Mouse (Mus musculus) heart, adult 2 months (tissue): Measurements from ENCODE around the gene Agt. TPM values are rescaled to one million over a fixed set of nuclear protein-coding genes. Genes with fewer than 3 reads are reported as not detected.

Experiments used
- DNase-seq, 2 experiments: peaks; one replicate each; pipeline ENCODE4 v3.0.0; 2021
- H3K27ac ChIP-seq: fragments of 200-600 bp; 2 replicates; pipeline ENCODE4 v1.8.1; 2022
- H3K27me3 ChIP-seq: fragments of 200-500 bp; 2 replicates; pipeline ENCODE4 v1.6.1; 2012; ENCODE audit warnings: mild to moderate bottlenecking, low read length, inconsistent platforms, mixed read lengths; ENCODE audit not compliant: control insufficient read depth, insufficient read depth
- H3K36me3 ChIP-seq: fragments of 200-500 bp; 2 replicates; pipeline ENCODE4 v1.6.1; 2012; ENCODE audit warnings: low read length, inconsistent platforms; ENCODE audit not compliant: control insufficient read depth, insufficient read depth
- H3K4me1 ChIP-seq: fragments of 200-500 bp; 2 replicates; pipeline ENCODE4 v1.6.1; 2011; ENCODE audit warnings: low read length; ENCODE audit not compliant: control insufficient read depth, insufficient read depth
- H3K4me3 ChIP-seq: fragments of 200-600 bp; 2 replicates; pipeline ENCODE4 v1.8.1; 2022
- H3K79me2 ChIP-seq: fragments of 200-500 bp; replicated peaks from 2 replicates; pipeline ENCODE4 v1.6.1; 2012; ENCODE audit warnings: mild to moderate bottlenecking, inconsistent platforms, low read length, moderate library complexity, mixed read lengths; ENCODE audit not compliant: control insufficient read depth, insufficient read depth
- H3K9ac ChIP-seq: fragments of 200-500 bp; 2 replicates; pipeline ENCODE4 v1.6.1; 2012; ENCODE audit warnings: low read depth, mild to moderate bottlenecking, control low read depth, inconsistent platforms, low read length, mixed read lengths
- CTCF ChIP-seq: fragments of 200-600 bp; IDR thresholded peaks from 2 replicates; pipeline ENCODE4 v1.8.1; 2022; ENCODE audit warnings: antibody characterized with exemption, mild to moderate bottlenecking, moderate library complexity
- EP300 ChIP-seq: fragments of 200-500 bp; IDR thresholded peaks from 2 replicates; pipeline ENCODE4 v1.6.1; 2011; ENCODE audit warnings: low read depth, low read length, control low read depth; ENCODE audit not compliant: insufficient read depth
- POLR2A ChIP-seq: fragments of 200-500 bp; IDR thresholded peaks from 2 replicates; pipeline ENCODE4 v1.6.1; 2011; ENCODE audit warnings: mild to moderate bottlenecking, low read depth, low read length, control low read depth; ENCODE audit not compliant: insufficient read depth
- WGBS: fragments of 180-500 bp; shearing (Covaris S2); methylation state at CpG from one replicate; pipeline ENCODE4 v1.1.7; 2018; 5-methylcytosine and 5-hydroxymethylcytosine counted together
- intact Hi-C: fragments of 180-260 bp; cut with DNase I; formaldehyde crosslinking; loops from one replicate; pipeline ENCODE4 v1.15.1; 2025
- polyA plus RNA-seq: library from polyadenylated mRNA; depleted of rRNA; stranded (reverse); fragments of >200 nt; gene quantifications from 2 replicates; pipeline ENCODE4 v1.2.3, GENCODE M21; 2012
- total RNA-seq, 2 experiments: library from RNA; stranded (reverse); gene quantifications; 2 replicates each; pipeline ENCODE4 v1.2.3; 2021

Gene Agt
- total and polyA plus RNA-seq, 3 experiments: 9.4 to 10.5 (median 10.3) TPM

GRCm38 (mm10) chr8:124520249-124521080 is 49.0 kb downstream of the Agt start, which contains the start of gene Cog2:
Gene Cog2 (plus strand): TSS chr8:124520767.
- no peaks in the 10 kb centered on the region for H3K36me3 ChIP-seq
- peaks cover 6% of the 10 kb centered on the region for H3K4me1 ChIP-seq
- peaks cover 7% of the 10 kb centered on the region for H3K79me2 ChIP-seq
- peak; percentile 92 for DNase-seq
- H3K27me3 ChIP-seq: 0 out of 2 replicates have a peak, but pooled peaks cover 1% of the 10 kb centered on the region
- intact Hi-C loops: no loop called here
- 10% methylated on average over 50 of the region's 50 CpGs for WGBS
- peak within 1 kb of the TSS; percentile 98 for H3K9ac ChIP-seq
- H3K4me3 ChIP-seq: peak within 1 kb of the TSS; percentile 81
- no peak; the same call in 1 of the 2 replicates for TF ChIP-seq CTCF
- peak; percentile 44; the same call in 1 of the 2 replicates for TF ChIP-seq EP300
- TF ChIP-seq POLR2A: peak; percentile 75
- peak within 1 kb of the TSS; percentile 73 for H3K27ac ChIP-seq

GRCm38 (mm10) chr8:124517142-124517541 is 52.4 kb downstream of the Agt start:
- no peak overlapping the region for H3K4me3 ChIP-seq
- H3K36me3 ChIP-seq: no peaks in the 10 kb centered on the region
- peaks cover 4% of the 10 kb centered on the region; the same call in 1 of the 2 replicates for H3K79me2 ChIP-seq
- intact Hi-C loops: no loop called here
- no peak for TF ChIP-seq CTCF
- no peak for TF ChIP-seq POLR2A
- no peak for TF ChIP-seq EP300
- WGBS: 61% methylated on average over 6 of the region's 6 CpGs
- 0 out of 2 replicates have a peak, but pooled peaks cover 1% of the 10 kb centered on the region for H3K27me3 ChIP-seq
- DNase-seq: no peak
- no peak overlapping the region for H3K9ac ChIP-seq
- H3K4me1 ChIP-seq: peaks cover 3% of the 10 kb centered on the region
- no peak overlapping the region; the same call in 1 of the 2 replicates for H3K27ac ChIP-seq

GRCm38 (mm10) chr8:124516525-124516924 is 53.0 kb downstream of the Agt start:
- no peak for DNase-seq

GRCm38 (mm10) chr8:124516039-124516438 is 53.5 kb downstream of the Agt start:
- 54% methylated on average over 3 of the region's 3 CpGs for WGBS

More at GRCm38 (mm10) chr8:124516525-124516924, 53.0 kb downstream of the Agt start:
- Histone ChIP-seq H3K9ac (no peak overlapping the region), H3K4me1 (no peaks in the 10 kb centered on the region), H3K79me2 (peaks cover 3% of the 10 kb centered on the region; the same call in 1 of the 2 replicates), H3K4me3 (no peak overlapping the region), H3K36me3 (no peaks in the 10 kb centered on the region), H3K27me3 (0 out of 2 replicates have a peak, but pooled peaks cover 1% of the 10 kb centered on the region), H3K27ac (no peak overlapping the region; the same call in 1 of the 2 replicates)
- intact Hi-C loops: no loop called here
- WGBS: 39% methylated on average over 6 of the region's 6 CpGs
- no peak for TF ChIP-seq POLR2A
- TF ChIP-seq CTCF: no peak
- TF ChIP-seq EP300: no peak

GRCm38 (mm10) chr8:124509156-124509555 is 60.4 kb downstream of the Agt start:
- Histone ChIP-seq H3K36me3 (no peaks in the 10 kb centered on the region), H3K4me1 (no peaks in the 10 kb centered on the region), H3K27me3 (no peaks in the 10 kb centered on the region), H3K27ac (no peak overlapping the region), H3K4me3 (no peak overlapping the region), H3K79me2 (no peaks in the 10 kb centered on the region), H3K9ac (no peak overlapping the region)
- 64% methylated on average over 3 of the region's 3 CpGs for WGBS
- no peak for DNase-seq
- intact Hi-C loops: no loop called here
- TF ChIP-seq CTCF (no peak), POLR2A (no peak), EP300 (no peak)

More at GRCm38 (mm10) chr8:124516039-124516438, 53.5 kb downstream of the Agt start:
- intact Hi-C loops: no loop called here
- TF ChIP-seq POLR2A (no peak), CTCF (no peak), EP300 (no peak)
- Histone ChIP-seq H3K4me3 (no peak overlapping the region), H3K4me1 (no peaks in the 10 kb centered on the region), H3K27me3 (0 out of 2 replicates have a peak, but pooled peaks cover 1% of the 10 kb centered on the region), H3K36me3 (no peaks in the 10 kb centered on the region), H3K79me2 (peaks cover 3% of the 10 kb centered on the region; the same call in 1 of the 2 replicates), H3K9ac (no peak overlapping the region), H3K27ac (no peak overlapping the region)
- no peak for DNase-seq

- H3K27ac ChIP-seq: no peak overlapping the region
- H3K9ac ChIP-seq: no peak overlapping the region
- WGBS: 57% methylated on average over 6 of the region's 6 CpGs
- no peaks in the 10 kb centered on the region for H3K27me3 ChIP-seq
- intact Hi-C loops: no loop called here
- no peaks in the 10 kb centered on the region for H3K4me1 ChIP-seq
- H3K79me2 ChIP-seq: no peaks in the 10 kb centered on the region
- no peak overlapping the region for H3K4me3 ChIP-seq
- H3K36me3 ChIP-seq: no peaks in the 10 kb centered on the region
- TF ChIP-seq EP300 (no peak), POLR2A (no peak), CTCF (no peak)
- no peak for DNase-seq
Observed at GRCm38 (mm10) chr8:124508321-124508695, 61.2 kb downstream of the Agt start.
